Mouse (Mus musculus) ovary, postnatal 10 days (tissue): Measurements from ENCODE around the gene Dab1.
A peak's percentile ranks its signal among the peaks of the same experiment; 100 is the strongest.

Experiments
- DNase-seq: peaks from one replicate; pipeline ENCODE4 v3.0.0; 2022; ENCODE audit warnings: low spot score

The Dab1 gene

GRCm38 (mm10) chr4:103700392-103700791 lies 81.2 kb downstream of the Dab1 start:
- DNase-seq = no peak

GRCm38 (mm10) chr4:103702137-103702536 lies 83.0 kb downstream of the Dab1 start:
- no peak for DNase-seq

GRCm38 (mm10) chr4:103704477-103704876 lies 85.3 kb downstream of the Dab1 start:
- no peak for DNase-seq

- no peak for DNase-seq
These were observed 87.3 kb downstream of the Dab1 start for GRCm38 (mm10) chr4:103706501-103706900.

GRCm38 (mm10) chr4:103707140-103707539 lies 88.0 kb downstream of the Dab1 start:
- no peak for DNase-seq

GRCm38 (mm10) chr4:103711353-103711752 lies 92.2 kb downstream of the Dab1 start:
- no peak for DNase-seq

- no peak for DNase-seq
These were observed 94.8 kb downstream of the Dab1 start for GRCm38 (mm10) chr4:103713921-103714320.

GRCm38 (mm10) chr4:103714991-103715390 lies 95.8 kb downstream of the Dab1 start:
- no peak for DNase-seq

- no peak for DNase-seq
These were observed 96.4 kb downstream of the Dab1 start for GRCm38 (mm10) chr4:103715568-103715967.

- no peak for DNase-seq
These were observed 103.6 kb downstream of the Dab1 start for GRCm38 (mm10) chr4:103722738-103723137.

GRCm38 (mm10) chr4:103726486-103726885 lies 107.3 kb downstream of the Dab1 start:
- no peak for DNase-seq

- no peak for DNase-seq
These were observed 118.0 kb downstream of the Dab1 start for GRCm38 (mm10) chr4:103737185-103737584.

GRCm38 (mm10) chr4:103751249-103751855 lies 132.2 kb downstream of the Dab1 start:
- no peak for DNase-seq

GRCm38 (mm10) chr4:103754561-103754960 lies 135.4 kb downstream of the Dab1 start:
- DNase-seq = no peak

GRCm38 (mm10) chr4:103757241-103757640 lies 138.1 kb downstream of the Dab1 start:
- DNase-seq = no peak

GRCm38 (mm10) chr4:103762416-103762815 lies 143.3 kb downstream of the Dab1 start:
- DNase-seq = no peak

- no peak for DNase-seq
These were observed 156.6 kb downstream of the Dab1 start for GRCm38 (mm10) chr4:103775712-103776111.

GRCm38 (mm10) chr4:103781398-103781797 lies 162.2 kb downstream of the Dab1 start:
- peak; percentile 6 for DNase-seq

GRCm38 (mm10) chr4:103783561-103784247 lies 164.5 kb downstream of the Dab1 start:
- DNase-seq = no peak

GRCm38 (mm10) chr4:103793589-103794312 lies 174.6 kb downstream of the Dab1 start:
- DNase-seq = no peak

GRCm38 (mm10) chr4:103796416-103796815 lies 177.3 kb downstream of the Dab1 start:
- DNase-seq = no peak

GRCm38 (mm10) chr4:103802439-103802838 lies 183.3 kb downstream of the Dab1 start:
- DNase-seq = no peak

- no peak for DNase-seq
These were observed 185.3 kb downstream of the Dab1 start for GRCm38 (mm10) chr4:103804461-103804860.
